Mouse (Mus musculus): Measurements from ENCODE around the gene Lsm7. TPM values are rescaled to one million over a fixed set of nuclear protein-coding genes. Genes with fewer than 3 reads are reported as not detected.
"Not testable (repeated sequence)": the region's sequence is repeated elsewhere in the genome, so short reads cannot be mapped to it uniquely, and the experiment has no call there.

The Lsm7 gene
- polyA plus RNA-seq, 1 experiment from 2014 or later, result 290 TPM

DNA sequence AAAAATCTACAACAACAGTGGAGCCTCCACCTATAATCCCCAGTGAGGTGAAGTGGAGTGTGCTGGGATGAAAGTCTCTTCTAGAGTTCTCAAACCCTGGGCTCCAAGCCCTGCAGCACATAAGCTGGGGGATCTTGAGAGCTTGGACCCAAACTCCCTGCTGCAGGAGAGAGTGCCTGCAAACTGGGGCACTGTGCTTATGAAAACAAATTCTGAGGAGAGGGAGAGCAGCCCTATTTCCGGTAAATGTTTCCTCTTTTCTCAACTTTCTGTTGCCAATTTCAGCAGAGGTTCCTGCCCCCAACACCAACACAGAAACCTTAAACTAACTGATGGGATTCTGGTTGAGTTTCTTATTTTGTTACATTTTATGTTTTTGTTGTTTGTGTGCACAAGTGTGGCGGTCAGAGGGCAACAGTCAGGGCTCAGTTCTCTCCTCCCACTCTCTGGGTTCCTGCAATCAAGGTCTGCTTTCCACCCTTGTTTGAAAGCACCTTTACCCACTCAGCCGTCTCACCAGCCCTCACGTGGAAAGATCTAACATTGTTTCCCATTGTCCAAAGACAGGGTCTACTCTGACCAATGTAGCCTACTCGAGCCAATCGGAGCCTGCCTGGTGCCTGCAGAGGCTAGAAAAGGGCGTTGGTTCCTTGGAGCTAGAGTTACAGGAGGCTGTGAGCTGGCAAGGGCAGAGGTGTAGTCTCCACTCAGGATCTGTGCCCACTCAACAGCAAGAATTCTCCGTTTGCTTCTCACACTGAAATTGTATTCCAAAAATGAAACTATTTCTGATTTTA is 31.0 kb downstream of the Lsm7 start:
- Histone ChIP-seq H3K9me3 (ENCODE audit: control insufficient read depth, low read length) (no peaks in the 10 kb centered on the region), H3K4me1 (ENCODE audit: control insufficient read depth, insufficient read depth, low read length) (peaks cover 7% of the 10 kb centered on the region), H3K27ac (ENCODE audit: low read depth, low read length) (no peak overlapping the region), H3K9ac (ENCODE audit: low read length) (no peak overlapping the region), H3K4me2 (no peak overlapping the region), H3K27me3 (ENCODE audit: control insufficient read depth, insufficient read depth, low read length) (no peaks in the 10 kb centered on the region), H3K36me3 (ENCODE audit: control insufficient read depth, insufficient read depth, low read length) (no peaks in the 10 kb centered on the region; the same call in 1 of the 2 replicates), H3K4me3 (ENCODE audit: low read depth, low read length) (no peak overlapping the region)
- ATAC-seq (ENCODE audit: low FRiP score) (no peak), DNase-seq (ENCODE audit: low spot score, missing footprints) (no peak)
- 68% methylated on average over 8 of the region's 8 CpGs for WGBS

DNA sequence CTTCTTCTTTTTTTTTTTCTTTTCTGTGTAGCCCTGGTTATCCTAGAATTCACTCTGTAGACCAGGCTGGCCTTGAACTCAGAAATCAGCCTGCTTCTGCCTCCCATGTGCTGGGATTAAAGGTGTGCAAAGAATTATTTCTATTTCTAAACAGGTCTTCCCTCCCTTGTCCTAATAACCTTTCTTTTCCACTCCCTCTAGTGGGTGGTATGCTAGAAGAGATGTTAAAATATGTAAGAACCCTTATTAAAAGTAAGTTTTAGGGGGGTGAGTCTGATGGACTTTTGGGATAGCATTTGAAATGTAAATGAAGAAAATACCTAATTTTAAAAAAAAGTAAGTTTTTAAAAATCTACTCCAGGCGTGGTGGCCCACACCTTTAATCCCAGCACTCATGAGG is 31.7 kb downstream of the Lsm7 start:
- Histone ChIP-seq H3K9me3 (ENCODE audit: control insufficient read depth, low read length) (no peaks in the 10 kb centered on the region), H3K27ac (ENCODE audit: low read depth, low read length) (no peak overlapping the region), H3K9ac (ENCODE audit: low read length) (no peak overlapping the region), H3K27me3 (ENCODE audit: control insufficient read depth, insufficient read depth, low read length) (no peaks in the 10 kb centered on the region), H3K4me1 (ENCODE audit: control insufficient read depth, insufficient read depth, low read length) (peaks cover 7% of the 10 kb centered on the region), H3K4me2 (no peak overlapping the region), H3K4me3 (ENCODE audit: low read depth, low read length) (no peak overlapping the region), H3K36me3 (ENCODE audit: control insufficient read depth, insufficient read depth, low read length) (no peaks in the 10 kb centered on the region)
- DNase-seq (ENCODE audit: low spot score, missing footprints) (no peak), ATAC-seq (ENCODE audit: low FRiP score) (no peak)
- 86% methylated on average over 1 of the region's 1 CpGs for WGBS

DNA sequence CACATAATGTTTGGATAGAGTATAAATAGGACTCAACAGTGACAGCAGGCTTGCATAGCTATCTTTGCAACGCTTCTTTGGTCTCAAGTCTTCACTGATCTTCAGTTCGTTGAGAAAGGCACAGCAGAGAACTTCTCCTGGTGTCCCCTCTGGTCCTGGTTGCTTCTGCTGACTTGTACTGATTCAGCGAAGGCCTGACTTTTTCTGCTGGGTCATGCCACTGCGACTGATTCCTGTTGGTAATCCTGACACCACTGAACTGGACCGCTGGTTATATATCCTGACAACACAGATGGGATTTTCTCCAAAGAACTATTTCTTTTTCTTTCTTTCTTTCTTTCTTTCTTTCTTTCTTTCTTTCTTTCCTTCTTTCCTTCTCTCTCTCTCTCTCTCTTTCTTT is 32.5 kb downstream of the Lsm7 start:
- Histone ChIP-seq H3K27ac (ENCODE audit: low read depth, low read length) (no peak overlapping the region), H3K27me3 (ENCODE audit: control insufficient read depth, insufficient read depth, low read length) (no peaks in the 10 kb centered on the region), H3K4me2 (no peak overlapping the region), H3K9ac (ENCODE audit: low read length) (no peak overlapping the region), H3K4me1 (ENCODE audit: control insufficient read depth, insufficient read depth, low read length) (peaks cover under 1% of the 10 kb centered on the region), H3K36me3 (ENCODE audit: control insufficient read depth, insufficient read depth, low read length) (no peaks in the 10 kb centered on the region), H3K9me3 (ENCODE audit: control insufficient read depth, low read length) (no peaks in the 10 kb centered on the region), H3K4me3 (ENCODE audit: low read depth, low read length) (no peak overlapping the region)
- 85% methylated on average over 5 of the region's 5 CpGs for WGBS
- DNase-seq (ENCODE audit: low spot score, missing footprints) (no peak), ATAC-seq (ENCODE audit: low FRiP score) (no peak)

DNA sequence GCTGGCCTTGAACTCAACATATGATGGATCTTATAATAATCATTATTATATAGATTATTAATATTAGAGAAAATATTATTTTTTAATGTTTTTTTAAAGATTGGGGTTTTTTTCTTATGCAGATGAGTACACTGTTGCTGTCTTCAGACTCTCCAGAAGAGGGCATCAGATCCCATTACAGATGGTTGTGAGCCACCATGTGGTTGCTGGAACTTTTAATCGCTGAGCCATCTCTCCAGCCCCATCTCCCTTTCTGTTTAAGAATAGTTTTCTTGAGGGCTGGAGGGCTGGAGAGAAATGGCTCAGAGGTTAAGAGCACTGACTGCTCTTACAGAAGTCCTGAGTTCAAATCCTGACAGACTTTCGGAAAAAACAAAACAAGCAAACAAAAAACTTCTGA is 33.0 kb downstream of the Lsm7 start:
- no peak overlapping the region for H3K27ac ChIP-seq (ENCODE audit: low read depth, low read length)
- no peak for DNase-seq (ENCODE audit: low spot score, missing footprints)
- H3K4me3 ChIP-seq (ENCODE audit: low read depth, low read length), result no peak overlapping the region
- H3K4me2 ChIP-seq, result no peak overlapping the region
- no peaks in the 10 kb centered on the region for H3K36me3 ChIP-seq (ENCODE audit: control insufficient read depth, insufficient read depth, low read length)
- H3K4me1 ChIP-seq (ENCODE audit: control insufficient read depth, insufficient read depth, low read length), result no peaks in the 10 kb centered on the region; the same call in 1 of the 2 replicates
- 44% methylated on average over 2 of the region's 2 CpGs for WGBS
- H3K9me3 ChIP-seq (ENCODE audit: control insufficient read depth, low read length), result no peaks in the 10 kb centered on the region
- H3K27me3 ChIP-seq (ENCODE audit: control insufficient read depth, insufficient read depth, low read length), result no peaks in the 10 kb centered on the region
- no peak for ATAC-seq (ENCODE audit: low FRiP score)
- H3K9ac ChIP-seq (ENCODE audit: low read length), result no peak overlapping the region

DNA sequence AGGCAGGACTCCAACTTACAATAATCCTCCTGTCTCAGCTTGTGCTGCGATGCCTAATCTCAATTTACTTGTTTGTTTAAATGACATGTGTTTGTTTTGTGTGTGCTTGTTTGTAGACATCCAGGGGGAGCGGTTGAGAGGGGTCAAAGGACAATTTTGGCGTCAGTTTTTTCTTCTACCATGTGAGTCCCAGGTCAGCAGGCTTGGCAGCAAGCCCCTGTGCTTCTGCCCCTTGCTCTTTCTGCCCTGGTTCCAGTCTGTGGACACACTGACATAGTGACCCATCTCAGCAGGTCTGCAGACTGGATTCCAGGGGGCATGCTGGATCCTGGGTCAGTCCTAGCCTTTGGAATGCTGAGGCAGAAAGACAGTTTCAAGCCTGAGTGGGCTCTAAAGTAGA is 35.6 kb downstream of the Lsm7 start:
- 55% methylated on average over 3 of the region's 3 CpGs for WGBS
- ATAC-seq (ENCODE audit: low FRiP score) (no peak), DNase-seq (ENCODE audit: low spot score, missing footprints) (no peak)
- Histone ChIP-seq H3K4me2 (no peak overlapping the region), H3K27me3 (ENCODE audit: control insufficient read depth, insufficient read depth, low read length) (no peaks in the 10 kb centered on the region), H3K4me3 (ENCODE audit: low read depth, low read length) (no peak overlapping the region), H3K36me3 (ENCODE audit: control insufficient read depth, insufficient read depth, low read length) (no peaks in the 10 kb centered on the region), H3K9me3 (ENCODE audit: control insufficient read depth, low read length) (no peaks in the 10 kb centered on the region), H3K9ac (ENCODE audit: low read length) (no peak overlapping the region), H3K27ac (ENCODE audit: low read depth, low read length) (no peak overlapping the region), H3K4me1 (ENCODE audit: control insufficient read depth, insufficient read depth, low read length) (no peaks in the 10 kb centered on the region)

DNA sequence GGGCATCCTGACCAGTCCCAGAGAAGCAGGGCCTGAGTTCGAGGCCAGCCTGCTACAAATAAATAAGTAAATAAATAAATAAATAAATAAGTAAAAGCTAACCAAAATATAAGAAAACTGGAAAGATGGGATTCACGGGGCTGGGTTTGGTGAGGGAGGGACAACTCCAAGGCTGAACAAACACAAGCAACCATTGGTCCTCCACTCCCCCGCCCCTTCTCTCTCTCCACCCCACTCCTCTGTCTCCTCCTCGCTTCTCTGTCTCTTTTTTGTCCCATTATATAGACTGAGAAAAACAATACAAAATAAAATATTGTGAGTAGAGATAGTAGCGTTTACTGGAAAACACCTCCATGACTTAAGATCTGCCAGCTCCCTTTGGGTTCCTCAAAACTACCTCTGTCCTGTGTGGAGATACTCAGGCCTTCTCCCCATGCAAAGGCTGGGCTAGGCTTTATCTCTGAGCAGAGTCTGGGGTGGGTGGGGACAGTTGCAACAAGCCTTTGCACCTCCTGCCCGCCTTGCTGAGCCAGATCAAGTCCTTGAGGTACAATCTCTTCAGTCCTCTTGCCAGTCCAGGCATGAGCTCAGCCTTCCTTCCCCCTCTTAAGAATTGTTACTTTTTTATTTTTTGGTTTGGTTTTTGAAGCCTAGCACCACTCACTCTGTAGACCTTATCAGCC is 36.3 kb downstream of the Lsm7 start:
- Histone ChIP-seq H3K27me3 (ENCODE audit: control insufficient read depth, insufficient read depth, low read length) (no peaks in the 10 kb centered on the region), H3K4me3 (ENCODE audit: low read depth, low read length) (no peak overlapping the region), H3K4me2 (no peak overlapping the region), H3K36me3 (ENCODE audit: control insufficient read depth, insufficient read depth, low read length) (no peaks in the 10 kb centered on the region), H3K9me3 (ENCODE audit: control insufficient read depth, low read length) (no peaks in the 10 kb centered on the region), H3K9ac (ENCODE audit: low read length) (no peak overlapping the region), H3K4me1 (ENCODE audit: control insufficient read depth, insufficient read depth, low read length) (no peaks in the 10 kb centered on the region), H3K27ac (ENCODE audit: low read depth, low read length) (no peak overlapping the region)
- DNase-seq (ENCODE audit: low spot score, missing footprints), result no peak
- WGBS, result 60% methylated on average over 6 of the region's 6 CpGs
- ATAC-seq (ENCODE audit: low FRiP score), result no peak

DNA sequence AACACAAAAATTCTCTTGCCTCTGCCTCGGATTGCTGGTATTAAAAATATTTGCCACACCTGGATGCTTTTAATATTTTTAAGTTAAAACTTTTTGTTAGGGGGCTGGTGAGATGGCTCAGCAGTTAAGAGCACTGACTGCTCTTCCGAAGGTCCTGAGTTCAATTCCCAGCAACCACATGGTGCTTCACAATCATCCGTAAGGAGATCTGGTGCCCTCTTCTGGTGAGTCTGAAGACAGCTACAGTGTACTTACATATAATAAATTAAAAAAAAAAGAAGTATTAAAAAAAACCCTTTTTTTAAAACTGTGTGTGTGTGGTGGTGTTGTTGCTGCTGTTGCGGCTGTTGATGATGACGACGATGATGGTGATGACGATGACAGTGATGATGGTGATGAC is 37.1 kb downstream of the Lsm7 start:
- H3K9ac ChIP-seq (ENCODE audit: low read length); H3K27me3 ChIP-seq (ENCODE audit: control insufficient read depth, insufficient read depth, low read length); ATAC-seq (ENCODE audit: low FRiP score); H3K4me3 ChIP-seq (ENCODE audit: low read depth, low read length); H3K9me3 ChIP-seq (ENCODE audit: control insufficient read depth, low read length); DNase-seq (ENCODE audit: low spot score, missing footprints); H3K4me1 ChIP-seq (ENCODE audit: control insufficient read depth, insufficient read depth, low read length); H3K36me3 ChIP-seq (ENCODE audit: control insufficient read depth, insufficient read depth, low read length); H3K4me2 ChIP-seq; H3K27ac ChIP-seq (ENCODE audit: low read depth, low read length): not testable (repeated sequence)
- 83% methylated on average over 7 of the region's 7 CpGs for WGBS

DNA sequence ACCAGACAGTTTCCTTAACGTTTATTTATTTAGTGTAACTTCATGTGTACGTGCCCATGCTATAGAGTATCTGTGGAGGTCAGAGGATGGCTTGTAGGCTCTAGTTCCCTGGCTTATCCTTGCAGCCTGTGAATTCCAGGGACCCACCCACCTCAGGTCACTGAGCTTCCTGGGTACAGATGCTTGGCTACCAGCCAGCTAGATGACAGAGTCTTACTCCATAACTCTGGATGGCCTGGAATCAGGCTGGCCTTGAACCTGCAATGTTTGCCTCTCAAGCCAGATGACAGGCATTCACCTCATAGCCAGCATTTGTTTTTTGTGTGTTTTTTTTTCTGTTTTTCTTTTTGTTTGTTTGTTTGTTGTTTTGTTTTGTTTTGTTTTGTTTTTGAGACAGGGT is 37.8 kb downstream of the Lsm7 start:
- H3K4me1 ChIP-seq (ENCODE audit: control insufficient read depth, insufficient read depth, low read length), result no peaks in the 10 kb centered on the region
- no peaks in the 10 kb centered on the region for H3K36me3 ChIP-seq (ENCODE audit: control insufficient read depth, insufficient read depth, low read length)
- no peak for DNase-seq (ENCODE audit: low spot score, missing footprints)
- no peak overlapping the region for H3K9ac ChIP-seq (ENCODE audit: low read length)
- ATAC-seq (ENCODE audit: low FRiP score), result no peak
- no peak overlapping the region for H3K4me3 ChIP-seq (ENCODE audit: low read depth, low read length)
- H3K9me3 ChIP-seq (ENCODE audit: control insufficient read depth, low read length), result no peaks in the 10 kb centered on the region
- no peaks in the 10 kb centered on the region for H3K27me3 ChIP-seq (ENCODE audit: control insufficient read depth, insufficient read depth, low read length)
- WGBS, result 70% methylated on average over 2 of the region's 2 CpGs
- no peak overlapping the region for H3K4me2 ChIP-seq
- H3K27ac ChIP-seq (ENCODE audit: low read depth, low read length), result no peak overlapping the region

DNA sequence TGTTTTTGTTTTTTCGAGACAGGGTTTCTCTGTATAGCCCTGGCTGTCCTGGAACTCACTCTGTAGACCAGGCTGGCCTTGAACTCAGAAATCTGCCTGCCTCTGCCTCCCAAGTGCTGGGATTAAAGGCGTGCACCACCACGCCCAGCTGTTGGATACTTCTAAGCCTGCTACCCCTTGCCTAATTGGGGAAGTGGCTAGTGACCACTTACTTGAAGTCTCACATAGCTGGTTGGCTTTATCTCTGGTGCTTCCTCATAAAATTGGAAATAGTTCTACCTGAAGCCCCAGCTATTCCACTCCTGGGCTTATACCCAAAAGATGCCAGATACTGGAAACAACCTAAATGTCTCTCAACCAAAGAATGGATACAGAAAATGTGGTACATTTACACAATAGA is 38.7 kb downstream of the Lsm7 start:
- H3K9ac ChIP-seq (ENCODE audit: low read length); H3K27me3 ChIP-seq (ENCODE audit: control insufficient read depth, insufficient read depth, low read length); H3K4me3 ChIP-seq (ENCODE audit: low read depth, low read length); ATAC-seq (ENCODE audit: low FRiP score); H3K27ac ChIP-seq (ENCODE audit: low read depth, low read length); H3K4me1 ChIP-seq (ENCODE audit: control insufficient read depth, insufficient read depth, low read length); H3K9me3 ChIP-seq (ENCODE audit: control insufficient read depth, low read length); DNase-seq (ENCODE audit: low spot score, missing footprints); H3K4me2 ChIP-seq; H3K36me3 ChIP-seq (ENCODE audit: control insufficient read depth, insufficient read depth, low read length): not testable (repeated sequence)
- 78% methylated on average over 3 of the region's 3 CpGs for WGBS
